Mouse (Mus musculus): ENCODE data around the gene Mfrp. TPM values are rescaled to one million over a fixed set of nuclear protein-coding genes. Genes with fewer than 3 reads are reported as not detected.

Gene Mfrp
- total and polyA plus RNA-seq, 3 experiments = 0.10 TPM; not detected in 2

DNA sequence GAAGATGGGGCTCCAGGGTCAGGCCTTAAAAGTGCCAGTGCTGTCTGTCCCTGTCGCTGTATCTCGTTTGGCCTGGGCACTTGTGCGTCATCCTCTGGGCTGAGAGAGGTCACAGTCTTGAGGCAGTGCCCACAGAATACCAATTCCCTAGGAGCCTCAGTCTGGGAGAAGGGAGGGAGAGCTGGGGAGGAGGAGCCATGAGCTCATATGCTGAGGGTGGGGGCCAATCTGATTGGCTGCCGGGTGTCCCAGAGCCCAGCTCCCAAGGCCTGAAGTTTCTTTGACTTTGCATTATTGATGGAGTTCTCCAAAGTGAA is 29.0 kb upstream of the Mfrp start:
- no peak overlapping the region for H3K4me3 ChIP-seq (ENCODE audit: control insufficient read depth in 1 of 2, insufficient read depth in 1 of 2, low read depth in 2 of 2, low read length in 2 of 2)
- H3K9me3 ChIP-seq (replicated peaks; ENCODE audit: insufficient read depth, low read length) = no peaks in the 10 kb centered on the region
- DNase-seq (ENCODE audit: low read depth, low spot score) = no peak
- H3K36me3 ChIP-seq (ENCODE audit: control insufficient read depth in 1 of 2, insufficient read depth in 2 of 2, low read length in 2 of 2) = peaks cover 0 to under 1% of the 10 kb centered on the region in 2 experiments; a peak in 1 of 4 replicates
- no peaks in the 10 kb centered on the region for H3K27me3 ChIP-seq (ENCODE audit: control insufficient read depth in 1 of 2, insufficient read depth in 2 of 2, low read length in 2 of 2)
- H3K79me2 ChIP-seq (ENCODE audit: control insufficient read depth, insufficient read depth, low read length, poor library complexity) = no peaks in the 10 kb centered on the region
- peaks cover 0 to 6% of the 10 kb centered on the region in 2 experiments; a peak in 1 of 4 replicates for H3K4me1 ChIP-seq (ENCODE audit: control insufficient read depth in 1 of 2, insufficient read depth in 2 of 2, low read length in 2 of 2)
- TF ChIP-seq USF1 (IDR thresholded peaks at IDR 0.05; ENCODE audit: low read depth, low read length) (no peak), CTCF (IDR thresholded peaks at IDR 0.05 in 2 of 3, conservative IDR thresholded peaks at IDR 0.05 in 1 of 3; ENCODE audit: control insufficient read depth in 1 of 3, insufficient read depth in 1 of 3, low read depth in 2 of 3, low read length in 3 of 3, poor library complexity in 1 of 3, severe bottlenecking in 1 of 3) (no peak), MAZ (IDR thresholded peaks at IDR 0.05; ENCODE audit: low read depth, low read length) (no peak), ZKSCAN1 (IDR thresholded peaks at IDR 0.05; ENCODE audit: low read depth, low read length) (no peak)
- H3K27ac ChIP-seq (ENCODE audit: control insufficient read depth, low read depth, low read length) = no peak overlapping the region
- H3K9ac ChIP-seq (ENCODE audit: control insufficient read depth, low read depth, low read length, poor library complexity, severe bottlenecking) = no peak overlapping the region

DNA sequence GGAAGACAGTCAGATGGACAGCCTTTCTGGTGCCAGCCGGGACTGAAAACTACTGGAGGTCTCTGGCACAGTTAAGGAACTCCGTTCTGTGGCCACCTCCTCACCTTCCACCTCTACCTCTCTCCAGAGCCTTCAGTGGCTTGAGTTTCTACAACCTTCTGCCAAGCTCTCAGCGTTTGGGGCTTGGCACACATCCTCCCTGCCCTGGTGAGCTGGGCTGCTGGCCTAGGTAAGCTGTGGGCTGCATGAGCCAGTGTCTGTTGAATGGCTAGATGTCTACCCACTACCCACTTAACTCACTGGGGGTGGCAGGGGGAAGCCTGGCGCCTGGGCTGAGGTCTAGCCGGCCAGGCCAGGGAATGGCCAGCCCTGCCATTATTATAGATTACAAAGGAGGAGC is 28.4 kb upstream of the Mfrp start:
- no peak for DNase-seq (ENCODE audit: low read depth, low spot score)
- Histone ChIP-seq H3K9ac (ENCODE audit: control insufficient read depth, low read depth, low read length, poor library complexity, severe bottlenecking) (no peak overlapping the region), H3K27ac (ENCODE audit: control insufficient read depth, low read depth, low read length) (no peak overlapping the region), H3K36me3 (ENCODE audit: control insufficient read depth in 1 of 2, insufficient read depth in 2 of 2, low read length in 2 of 2) (no peaks in the 10 kb centered on the region), H3K27me3 (ENCODE audit: control insufficient read depth in 1 of 2, insufficient read depth in 2 of 2, low read length in 2 of 2) (no peaks in the 10 kb centered on the region), H3K4me1 (ENCODE audit: control insufficient read depth in 1 of 2, insufficient read depth in 2 of 2, low read length in 2 of 2) (0 out of 4 replicates have a peak, but pooled peaks cover 0 to under 1% of the 10 kb centered on the region in 2 experiments), H3K79me2 (ENCODE audit: control insufficient read depth, insufficient read depth, low read length, poor library complexity) (no peaks in the 10 kb centered on the region), H3K4me3 (ENCODE audit: control insufficient read depth in 1 of 2, insufficient read depth in 1 of 2, low read depth in 2 of 2, low read length in 2 of 2) (no peak overlapping the region), H3K9me3 (replicated peaks; ENCODE audit: insufficient read depth, low read length) (no peaks in the 10 kb centered on the region)
- no peak for TF ChIP-seq NELFE (IDR thresholded peaks at IDR 0.05; ENCODE audit: low read depth, low read length)
- no peak for TF ChIP-seq UBTF (IDR thresholded peaks at IDR 0.05; ENCODE audit: borderline replicate concordance, insufficient read depth, low read depth, low read length)
- TF ChIP-seq TAL1 (IDR thresholded peaks at IDR 0.05; ENCODE audit: low read length) = no peak
- TF ChIP-seq MYB (IDR thresholded peaks at IDR 0.05; ENCODE audit: low read depth, low read length) = no peak
- no peak for TF ChIP-seq POLR2AphosphoS2 (IDR thresholded peaks at IDR 0.05; ENCODE audit: low read length)
- no peak for TF ChIP-seq ETS1 (IDR thresholded peaks at IDR 0.05; ENCODE audit: low read depth, low read length)
- no peak for TF ChIP-seq RCOR1 (IDR thresholded peaks at IDR 0.05; ENCODE audit: low read depth, low read length)
- no peak for TF ChIP-seq KAT2A (conservative IDR thresholded peaks at IDR 0.05; ENCODE audit: low read depth, low read length)
- no peak for TF ChIP-seq RAD21 (IDR thresholded peaks at IDR 0.05; ENCODE audit: low read depth, low read length)
- TF ChIP-seq MYC (IDR thresholded peaks at IDR 0.05; ENCODE audit: low read depth, low read length) = no peak
- TF ChIP-seq MAZ (IDR thresholded peaks at IDR 0.05; ENCODE audit: low read depth, low read length) = no peak
- no peak for TF ChIP-seq POLR2AphosphoS5 (IDR thresholded peaks at IDR 0.05; ENCODE audit: borderline replicate concordance, low read depth, low read length)
- no peak for TF ChIP-seq EP300 (IDR thresholded peaks at IDR 0.05; ENCODE audit: low read depth in 1 of 2, low read length in 2 of 2)
